Mouse (Mus musculus) embryonic facial prominence, embryonic 12.5 days (tissue): Measurements from ENCODE around the gene Cstf2t. TPM values are rescaled to one million over a fixed set of nuclear protein-coding genes. Genes with fewer than 3 reads are reported as not detected.

ENCODE experiments used
- ATAC-seq: fragments of 200-750 bp; cut with Nextera tagmentation; 2 replicates; pipeline ENCODE4 v1.8.0; 2017; ENCODE audit not compliant: insufficient number of reproducible peaks, insufficient read depth, low FRiP score, low TSS enrichment
- H3K27ac ChIP-seq: fragments of 300-500 bp; sonication (generic); 2 replicates; pipeline ENCODE4 v1.5.1; 2016; ENCODE audit warnings: mild to moderate bottlenecking
- H3K27me3 ChIP-seq: fragments of 300-500 bp; sonication (generic); 2 replicates; pipeline ENCODE4 v1.6.1; 2016; ENCODE audit warnings: mild to moderate bottlenecking, moderate library complexity
- H3K36me3 ChIP-seq: fragments of 300-500 bp; sonication (generic); 2 replicates; pipeline ENCODE4 v1.6.1; 2016; ENCODE audit warnings: mild to moderate bottlenecking
- H3K4me1 ChIP-seq: fragments of 300-500 bp; sonication (generic); 2 replicates; pipeline ENCODE4 v1.6.1; 2016
- H3K4me2 ChIP-seq: fragments of 300-500 bp; sonication (generic); replicated peaks from 2 replicates; pipeline ENCODE4 v1.6.1; 2016; ENCODE audit warnings: mild to moderate bottlenecking, moderate library complexity
- H3K4me3 ChIP-seq: fragments of 300-500 bp; sonication (generic); 2 replicates; pipeline ENCODE4 v1.5.1; 2016; ENCODE audit warnings: mild to moderate bottlenecking
- H3K9ac ChIP-seq: fragments of 300-500 bp; sonication (generic); 2 replicates; pipeline ENCODE4 v1.6.1; 2016; ENCODE audit warnings: mild to moderate bottlenecking, moderate library complexity
- H3K9me3 ChIP-seq: fragments of 300-500 bp; sonication (generic); 2 replicates; pipeline ENCODE4 v1.6.1; 2016; ENCODE audit warnings: mild to moderate bottlenecking, moderate library complexity
- WGBS: fragments of 180-500 bp; shearing (Covaris S2); methylation state at CpG from one replicate; pipeline ENCODE4 v1.1.7; 2016; 5-methylcytosine and 5-hydroxymethylcytosine counted together
- polyA plus RNA-seq: library from polyadenylated mRNA; unstranded; fragments of >200 nt; fragmentation: Nextera tagmentation; extraction: Ambion mirVana; gene quantifications from 2 replicates; pipeline ENCODE4 v1.2.1, GENCODE M21; 2016

Gene Cstf2t
- 74.9 and 78.5 TPM in 2 replicates for polyA plus RNA-seq

- ATAC-seq = peak; percentile 98
- Histone ChIP-seq H3K27ac (peak within 1 kb of the TSS; percentile 71), H3K9me3 (no peaks in the 10 kb centered on the region), H3K27me3 (no peaks in the 10 kb centered on the region), H3K4me2 (peak within 1 kb of the TSS; percentile 83), H3K36me3 (peaks cover 29% of the 10 kb centered on the region), H3K4me3 (peak within 1 kb of the TSS; percentile 68), H3K9ac (peak within 1 kb of the TSS; percentile 70), H3K4me1 (peaks cover 10% of the 10 kb centered on the region; the same call in 1 of the 2 replicates)
- 3% methylated on average over 56 of the region's 56 CpGs for WGBS
Observed at GRCm38 (mm10) chr19:31082662-31083429, at the start of gene Cstf2t. Gene Cstf2t (plus strand): TSS chr19:31082837.

GRCm38 (mm10) chr19:31038951-31039350, 43.7 kb upstream of the Cstf2t start:
- Histone ChIP-seq H3K27ac (no peak overlapping the region), H3K9me3 (no peaks in the 10 kb centered on the region), H3K9ac (no peak overlapping the region), H3K4me1 (no peaks in the 10 kb centered on the region), H3K4me2 (no peak overlapping the region), H3K36me3 (no peaks in the 10 kb centered on the region), H3K4me3 (no peak overlapping the region), H3K27me3 (no peaks in the 10 kb centered on the region)
- 73% methylated on average over 3 of the region's 3 CpGs for WGBS
- no peak for ATAC-seq

GRCm38 (mm10) chr19:31040948-31041847, 41.4 kb upstream of the Cstf2t start:
- Histone ChIP-seq H3K36me3 (no peaks in the 10 kb centered on the region), H3K27me3 (no peaks in the 10 kb centered on the region), H3K4me3 (no peak overlapping the region), H3K9ac (no peak overlapping the region), H3K27ac (no peak overlapping the region), H3K4me1 (no peaks in the 10 kb centered on the region), H3K9me3 (no peaks in the 10 kb centered on the region), H3K4me2 (no peak overlapping the region)
- 79% methylated on average over 2 of the region's 2 CpGs for WGBS
- ATAC-seq = no peak

GRCm38 (mm10) chr19:31046601-31047000, 36.0 kb upstream of the Cstf2t start:
- no peak overlapping the region for H3K4me3 ChIP-seq
- H3K4me2 ChIP-seq = no peak overlapping the region
- no peak overlapping the region for H3K9ac ChIP-seq
- no peak for ATAC-seq
- H3K4me1 ChIP-seq = no peaks in the 10 kb centered on the region
- H3K27ac ChIP-seq = no peak overlapping the region
- H3K27me3 ChIP-seq = no peaks in the 10 kb centered on the region
- no peaks in the 10 kb centered on the region for H3K9me3 ChIP-seq
- WGBS = 97% methylated on average over 4 of the region's 4 CpGs
- no peaks in the 10 kb centered on the region for H3K36me3 ChIP-seq

GRCm38 (mm10) chr19:31064740-31065139, 17.9 kb upstream of the Cstf2t start:
- 62% methylated on average over 1 of the region's 1 CpGs for WGBS
- H3K9me3 ChIP-seq = no peaks in the 10 kb centered on the region
- H3K27me3 ChIP-seq = no peaks in the 10 kb centered on the region
- H3K4me3 ChIP-seq = no peak overlapping the region
- no peak overlapping the region for H3K4me2 ChIP-seq
- no peak overlapping the region for H3K27ac ChIP-seq
- H3K4me1 ChIP-seq = no peaks in the 10 kb centered on the region
- H3K9ac ChIP-seq = no peak overlapping the region
- ATAC-seq = no peak
- no peaks in the 10 kb centered on the region for H3K36me3 ChIP-seq

- 83% methylated on average over 11 of the region's 11 CpGs for WGBS
Observed at GRCm38 (mm10) chr19:31065206-31065781, 17.3 kb upstream of the Cstf2t start.

GRCm38 (mm10) chr19:31073959-31074716, 8.5 kb upstream of the Cstf2t start:
- Histone ChIP-seq H3K27me3 (no peaks in the 10 kb centered on the region), H3K4me2 (peak overlapping the region; percentile 36), H3K9me3 (no peaks in the 10 kb centered on the region), H3K9ac (peak overlapping the region; percentile 27; the same call in 1 of the 2 replicates), H3K4me3 (0 out of 2 replicates have a peak overlapping the region, but pooled peaks have one; percentile 12), H3K36me3 (no peaks in the 10 kb centered on the region), H3K4me1 (0 out of 2 replicates have a peak, but pooled peaks cover 7% of the 10 kb centered on the region), H3K27ac (peak overlapping the region; percentile 72)
- 32% methylated on average over 24 of the region's 24 CpGs for WGBS
- ATAC-seq = peak; percentile 69; the same call in 1 of the 2 replicates

More at GRCm38 (mm10) chr19:31065206-31065781, 17.3 kb upstream of the Cstf2t start:
- Histone ChIP-seq H3K9ac (no peak overlapping the region), H3K4me2 (no peak overlapping the region), H3K36me3 (no peaks in the 10 kb centered on the region), H3K4me3 (no peak overlapping the region), H3K27me3 (no peaks in the 10 kb centered on the region), H3K4me1 (no peaks in the 10 kb centered on the region), H3K9me3 (no peaks in the 10 kb centered on the region), H3K27ac (no peak overlapping the region)
- ATAC-seq = no peak

GRCm38 (mm10) chr19:31074717-31075063, 7.9 kb upstream of the Cstf2t start:
- H3K4me1 ChIP-seq = 0 out of 2 replicates have a peak, but pooled peaks cover 7% of the 10 kb centered on the region
- no peaks in the 10 kb centered on the region for H3K27me3 ChIP-seq
- no peaks in the 10 kb centered on the region for H3K36me3 ChIP-seq
- ATAC-seq = 0 out of 2 replicates have a peak, but pooled peaks have one; percentile 56
- peak overlapping the region; percentile 72 for H3K27ac ChIP-seq
- no peaks in the 10 kb centered on the region for H3K9me3 ChIP-seq
- peak overlapping the region; percentile 36 for H3K4me2 ChIP-seq
- H3K9ac ChIP-seq = peak overlapping the region; percentile 27; the same call in 1 of the 2 replicates
- 8% methylated on average over 3 of the region's 3 CpGs for WGBS
- 0 out of 2 replicates have a peak overlapping the region, but pooled peaks have one; percentile 12 for H3K4me3 ChIP-seq

GRCm38 (mm10) chr19:31076106-31076505, 6.5 kb upstream of the Cstf2t start:
- Histone ChIP-seq H3K9ac (no peak overlapping the region), H3K36me3 (no peaks in the 10 kb centered on the region), H3K4me2 (no peak overlapping the region), H3K4me1 (0 out of 2 replicates have a peak, but pooled peaks cover 7% of the 10 kb centered on the region), H3K27ac (no peak overlapping the region), H3K9me3 (no peaks in the 10 kb centered on the region), H3K27me3 (no peaks in the 10 kb centered on the region), H3K4me3 (no peak overlapping the region)
- 75% methylated on average over 4 of the region's 4 CpGs for WGBS
- ATAC-seq = no peak

GRCm38 (mm10) chr19:31078241-31078640, 4.4 kb upstream of the Cstf2t start:
- Histone ChIP-seq H3K27me3 (no peaks in the 10 kb centered on the region), H3K4me2 (no peak overlapping the region), H3K9ac (no peak overlapping the region), H3K9me3 (no peaks in the 10 kb centered on the region), H3K27ac (no peak overlapping the region), H3K4me3 (no peak overlapping the region), H3K36me3 (no peaks in the 10 kb centered on the region), H3K4me1 (0 out of 2 replicates have a peak, but pooled peaks cover 7% of the 10 kb centered on the region)
- no peak for ATAC-seq
- 51% methylated on average over 3 of the region's 3 CpGs for WGBS
